Mouse (Mus musculus): ENCODE measurements around the gene Gtf3c2.

DNA sequence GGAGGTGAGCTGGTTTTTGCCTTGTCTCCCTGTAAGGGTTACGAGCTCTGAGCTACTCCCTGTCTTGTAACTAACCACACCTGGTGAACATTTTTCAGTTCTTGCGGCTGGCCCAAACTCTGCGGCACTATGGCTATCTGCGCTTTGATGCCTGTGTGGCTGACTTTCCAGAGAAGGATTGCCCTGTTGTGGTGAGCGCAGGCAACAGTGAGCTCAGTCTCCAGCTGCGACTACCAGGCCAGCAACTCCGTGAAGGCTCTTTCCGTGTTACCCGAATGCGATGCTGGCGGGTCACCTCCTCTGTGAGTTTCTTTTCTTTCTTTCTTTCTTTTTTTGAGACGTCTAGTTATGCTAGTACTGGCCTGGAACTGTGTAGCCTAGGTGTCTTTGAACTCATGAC is 17.1 kb upstream of the Gtf3c2 start:
- TF ChIP-seq CTCF (IDR thresholded peaks at IDR 0.05; ENCODE audit: low read depth) = no peak
- TF ChIP-seq EP300 (IDR thresholded peaks at IDR 0.05; ENCODE audit: low read depth) = no peak

All from liver, postnatal 0 days (tissue).